Mouse (Mus musculus) liver, embryonic 16.5 days (tissue): ENCODE data around the gene Gm19426. TPM values are rescaled to one million over a fixed set of nuclear protein-coding genes. Genes with fewer than 3 reads are reported as not detected.

Experiments used
- ATAC-seq: fragments of 200-750 bp; cut with Nextera tagmentation; 2 replicates; pipeline ENCODE4 v1.8.0; 2017; ENCODE audit warnings: low read depth, mild to moderate bottlenecking, moderate number of reproducible peaks, moderate library complexity
- H3K27ac ChIP-seq: fragments of 300-500 bp; sonication (generic); 2 replicates; pipeline ENCODE4 v1.5.1; 2014; ENCODE audit warnings: mild to moderate bottlenecking, low read length
- H3K27me3 ChIP-seq: fragments of 300-500 bp; sonication (generic); 2 replicates; pipeline ENCODE4 v1.6.1; 2014; ENCODE audit warnings: low read depth, low read length, mixed read lengths; ENCODE audit not compliant: control insufficient read depth, insufficient read depth
- H3K36me3 ChIP-seq: fragments of 300-500 bp; sonication (generic); 2 replicates; pipeline ENCODE4 v1.6.1; 2014; ENCODE audit warnings: mild to moderate bottlenecking; ENCODE audit not compliant: control insufficient read depth, insufficient read depth
- H3K4me1 ChIP-seq: fragments of 300-500 bp; sonication (generic); 2 replicates; pipeline ENCODE4 v1.6.1; 2014; ENCODE audit warnings: low read depth, low read length, mixed read lengths; ENCODE audit not compliant: control insufficient read depth
- H3K4me2 ChIP-seq: fragments of 300-500 bp; sonication (generic); 2 replicates; pipeline ENCODE4 v1.6.1; 2014; ENCODE audit warnings: low read depth, low read length, mixed read lengths
- H3K4me3 ChIP-seq: fragments of 300-500 bp; sonication (generic); 2 replicates; pipeline ENCODE4 v1.5.1; 2014; ENCODE audit warnings: low read depth, mild to moderate bottlenecking, low read length
- H3K9ac ChIP-seq: fragments of 300-500 bp; sonication (generic); 2 replicates; pipeline ENCODE4 v1.6.1; 2014; ENCODE audit warnings: low read depth, low read length
- H3K9me3 ChIP-seq: fragments of 300-500 bp; sonication (generic); replicated peaks from 2 replicates; pipeline ENCODE4 v1.6.1; 2016; ENCODE audit warnings: low read length; ENCODE audit not compliant: control insufficient read depth
- WGBS: fragments of 180-500 bp; shearing (Covaris S2); extraction: QIAGEN DNeasy Blood & Tissue Kit; methylation state at CpG from one replicate; pipeline ENCODE4 v1.1.7; 2014; ENCODE audit not compliant: insufficient replicate concordance; 5-methylcytosine and 5-hydroxymethylcytosine counted together
- polyA plus RNA-seq: library from polyadenylated mRNA; unstranded; fragments of >200 nt; fragmentation: Nextera tagmentation; extraction: Ambion mirVana; gene quantifications from 2 replicates; pipeline ENCODE4 v1.2.1, GENCODE M21; 2015

Gm19426 gene
- polyA plus RNA-seq, 1 experiment from 2014 or later = 0.89 TPM

GRCm38 (mm10) chr2:84721182-84721581 is 22.3 kb downstream of the Gm19426 start:
- no peak overlapping the region for H3K9ac ChIP-seq
- 0 out of 2 replicates have a peak overlapping the region, but pooled peaks have one; percentile 6 for H3K27ac ChIP-seq

GRCm38 (mm10) chr2:84720718-84721117 is 22.7 kb downstream of the Gm19426 start:
- H3K4me3 ChIP-seq = no peak overlapping the region
- no peak overlapping the region for H3K27ac ChIP-seq
- no peak overlapping the region for H3K4me2 ChIP-seq
- 80% methylated on average over 2 of the region's 2 CpGs for WGBS
- H3K27me3 ChIP-seq = no peaks in the 10 kb centered on the region
- no peaks in the 10 kb centered on the region for H3K9me3 ChIP-seq
- peaks cover 36% of the 10 kb centered on the region for H3K36me3 ChIP-seq
- H3K4me1 ChIP-seq = peaks cover 30% of the 10 kb centered on the region
- no peak overlapping the region for H3K9ac ChIP-seq
- no peak for ATAC-seq

More at GRCm38 (mm10) chr2:84721182-84721581, 22.3 kb downstream of the Gm19426 start:
- Histone ChIP-seq H3K36me3 (peaks cover 37% of the 10 kb centered on the region), H3K9me3 (no peaks in the 10 kb centered on the region), H3K4me2 (0 out of 2 replicates have a peak overlapping the region, but pooled peaks have one; percentile 0), H3K4me3 (no peak overlapping the region), H3K27me3 (no peaks in the 10 kb centered on the region), H3K4me1 (peaks cover 35% of the 10 kb centered on the region)
- no peak for ATAC-seq
- 28% methylated on average over 3 of the region's 3 CpGs for WGBS

GRCm38 (mm10) chr2:84717357-84717756 is 26.1 kb downstream of the Gm19426 start:
- peaks cover 26% of the 10 kb centered on the region for H3K4me1 ChIP-seq
- peak overlapping the region; percentile 96 for H3K4me2 ChIP-seq
- H3K27me3 ChIP-seq = no peaks in the 10 kb centered on the region
- peak overlapping the region; percentile 91 for H3K27ac ChIP-seq
- 83% methylated on average over 4 of the region's 4 CpGs for WGBS
- no peak for ATAC-seq
- H3K9ac ChIP-seq = no peak overlapping the region; the same call in 1 of the 2 replicates
- H3K4me3 ChIP-seq = no peak overlapping the region
- peaks cover 9% of the 10 kb centered on the region for H3K36me3 ChIP-seq
- no peaks in the 10 kb centered on the region for H3K9me3 ChIP-seq

- 14% methylated on average over 9 of the region's 9 CpGs for WGBS
- no peaks in the 10 kb centered on the region for H3K9me3 ChIP-seq
- H3K36me3 ChIP-seq = peaks cover 7% of the 10 kb centered on the region
- H3K4me3 ChIP-seq = peak overlapping the region; percentile 99
- peak overlapping the region; percentile 96 for H3K4me2 ChIP-seq
- peak overlapping the region; percentile 98 for H3K27ac ChIP-seq
- H3K27me3 ChIP-seq = no peaks in the 10 kb centered on the region
- ATAC-seq = no peak
- H3K4me1 ChIP-seq = peaks cover 27% of the 10 kb centered on the region
- H3K9ac ChIP-seq = peak overlapping the region; percentile 99
Measured at GRCm38 (mm10) chr2:84716423-84717355, 26.8 kb downstream of the Gm19426 start.

- H3K36me3 ChIP-seq = peaks cover 4% of the 10 kb centered on the region
- under 1% methylated on average over 33 of the region's 33 CpGs for WGBS
- peak overlapping the region; percentile 99 for H3K4me3 ChIP-seq
- H3K27me3 ChIP-seq = no peaks in the 10 kb centered on the region
- H3K4me1 ChIP-seq = peaks cover 20% of the 10 kb centered on the region
- no peaks in the 10 kb centered on the region for H3K9me3 ChIP-seq
- peak overlapping the region; percentile 98 for H3K27ac ChIP-seq
- peak overlapping the region; percentile 96 for H3K4me2 ChIP-seq
- peak; percentile 81 for ATAC-seq
- peak overlapping the region; percentile 99 for H3K9ac ChIP-seq
Measured at GRCm38 (mm10) chr2:84715562-84716361, 27.7 kb downstream of the Gm19426 start.

GRCm38 (mm10) chr2:84714811-84715561 is 28.5 kb downstream of the Gm19426 start, which contains the start of gene Zdhhc5:
TSS of gene Zdhhc5 (minus strand) at chr2:84715180.
- WGBS = under 1% methylated on average over 106 of the region's 107 CpGs
- H3K27me3 ChIP-seq = no peaks in the 10 kb centered on the region

GRCm38 (mm10) chr2:84714422-84714810 is 29.0 kb downstream of the Gm19426 start:
- H3K9me3 ChIP-seq = no peaks in the 10 kb centered on the region
- H3K4me3 ChIP-seq = peak overlapping the region; percentile 99
- peaks cover 23% of the 10 kb centered on the region for H3K4me1 ChIP-seq
- no peaks in the 10 kb centered on the region for H3K27me3 ChIP-seq
- peak overlapping the region; percentile 99 for H3K9ac ChIP-seq
- under 1% methylated on average over 25 of the region's 26 CpGs for WGBS
- H3K36me3 ChIP-seq = peaks cover 16% of the 10 kb centered on the region
- ATAC-seq = no peak
- H3K4me2 ChIP-seq = peak overlapping the region; percentile 73
- H3K27ac ChIP-seq = peak overlapping the region; percentile 98

More at GRCm38 (mm10) chr2:84714811-84715561, 28.5 kb downstream of the Gm19426 start, which contains the start of gene Zdhhc5:
- H3K36me3 ChIP-seq = peaks cover 12% of the 10 kb centered on the region
- peaks cover 22% of the 10 kb centered on the region for H3K4me1 ChIP-seq
- H3K27ac ChIP-seq = peak within 1 kb of the TSS; percentile 98
- ATAC-seq = peak; percentile 89
- H3K9ac ChIP-seq = peak within 1 kb of the TSS; percentile 99
- peak within 1 kb of the TSS; percentile 99 for H3K4me3 ChIP-seq
- peak within 1 kb of the TSS; percentile 96 for H3K4me2 ChIP-seq
- H3K9me3 ChIP-seq = no peaks in the 10 kb centered on the region

GRCm38 (mm10) chr2:84711898-84712297 is 31.6 kb downstream of the Gm19426 start:
- H3K4me3 ChIP-seq = no peak overlapping the region
- no peak for ATAC-seq
- H3K27ac ChIP-seq = no peak overlapping the region
- H3K36me3 ChIP-seq = peaks cover 29% of the 10 kb centered on the region
- WGBS = 88% methylated on average over 2 of the region's 2 CpGs
- 0 out of 2 replicates have a peak overlapping the region, but pooled peaks have one; percentile 13 for H3K4me2 ChIP-seq
- H3K9me3 ChIP-seq = no peaks in the 10 kb centered on the region
- no peak overlapping the region for H3K9ac ChIP-seq
- no peaks in the 10 kb centered on the region for H3K27me3 ChIP-seq
- H3K4me1 ChIP-seq = peaks cover 23% of the 10 kb centered on the region
